Mouse (Mus musculus) layer of hippocampus, postnatal 25 days (tissue): Measurements from ENCODE around the gene Syn2. TPM values are rescaled to one million over a fixed set of nuclear protein-coding genes. Genes with fewer than 3 reads are reported as not detected.

Experiments used
- microRNA-seq, 2 experiments: library from miRNA; unstranded; fragments of <30 nt; microRNA quantifications; one replicate each; pipeline ENCODE4 v1.2.0; 2021
- total RNA-seq, 2 experiments: library from RNA; stranded (reverse); gene quantifications; 2 replicates each; pipeline ENCODE4 v1.2.3; 2021

The Syn2 gene
- total RNA-seq, 2 experiments from 2014 or later, result 590 to 635 TPM

Small RNA genes within 50 kb of the gene (microRNA-seq; reads per million reads assigned to microRNA genes)
- 0 reads per million in 2 experiments for gene Gm24767

Other genes with a start within 250 kb of the Syn2 start
- 10 to 100 TPM; 43.2 to 48.7 TPM for gene Vgll4, start 164.9 kb upstream of the Syn2 start, total RNA-seq
- 10 to 100 TPM; 17.3 to 19.2 TPM for gene Tamm41, start 97.0 kb upstream of the Syn2 start, total RNA-seq
- gene Gm17482, start 92.4 kb downstream of the Syn2 start, total RNA-seq, result not detected
- gene Timp4, start 117.3 kb downstream of the Syn2 start, total RNA-seq, result 10 to 100 TPM; 25.6 to 25.9 TPM
- gene Pparg, start 226.0 kb downstream of the Syn2 start, total RNA-seq, result 1 to 10 TPM; 1.1 to 1.2 TPM